Mouse (Mus musculus) frontal cortex, adult (tissue): ENCODE measurements around the gene Kif4.

Source experiments
- ATAC-seq: cut with Nextera tagmentation; 2 replicates; pipeline ENCODE4 v1.9.2; 2017; ENCODE audit warnings: mild to moderate bottlenecking, moderate library complexity, mixed read lengths; ENCODE audit not compliant: low TSS enrichment

Kif4 gene

DNA sequence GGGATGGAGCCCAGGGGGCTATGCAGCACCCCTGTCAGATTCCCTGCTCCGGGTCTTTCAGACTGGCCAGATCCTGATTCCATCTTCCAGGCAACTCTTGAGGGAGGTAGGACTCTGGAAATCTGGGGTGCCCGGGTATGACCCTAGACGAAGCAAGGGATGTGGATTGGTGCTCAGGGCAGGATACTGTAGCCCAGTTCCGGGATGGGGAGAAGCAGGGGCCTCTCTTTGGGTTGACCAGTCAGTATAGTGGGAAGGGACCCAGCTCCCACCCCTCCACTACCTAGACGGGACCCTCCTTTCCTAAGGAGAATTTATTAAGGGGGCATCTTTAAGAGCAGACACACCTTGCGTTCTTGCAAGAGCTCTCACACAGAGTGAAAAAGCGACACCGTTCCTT lies 104.7 kb downstream of the Kif4 start:
- ATAC-seq = no peak

DNA sequence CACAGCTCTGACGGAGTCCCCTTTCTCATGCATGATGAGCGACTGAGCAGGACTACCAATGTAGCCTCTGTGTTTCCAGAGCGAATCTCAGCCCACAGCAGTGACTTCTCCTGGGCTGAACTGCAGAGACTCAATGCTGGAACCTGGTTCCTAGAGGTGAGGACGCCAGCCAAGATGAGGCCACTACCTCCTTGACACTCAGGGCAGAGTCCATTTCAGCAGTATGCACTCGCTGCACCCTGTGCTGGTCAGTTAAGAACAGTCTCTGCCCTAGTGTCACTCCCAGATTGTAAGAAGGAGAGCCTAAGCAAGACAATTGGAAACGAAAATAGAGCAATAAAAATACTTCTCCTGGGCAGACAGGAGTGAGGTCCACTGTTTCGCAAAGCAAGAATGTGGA lies 108.8 kb downstream of the Kif4 start:
- no peak for ATAC-seq

DNA sequence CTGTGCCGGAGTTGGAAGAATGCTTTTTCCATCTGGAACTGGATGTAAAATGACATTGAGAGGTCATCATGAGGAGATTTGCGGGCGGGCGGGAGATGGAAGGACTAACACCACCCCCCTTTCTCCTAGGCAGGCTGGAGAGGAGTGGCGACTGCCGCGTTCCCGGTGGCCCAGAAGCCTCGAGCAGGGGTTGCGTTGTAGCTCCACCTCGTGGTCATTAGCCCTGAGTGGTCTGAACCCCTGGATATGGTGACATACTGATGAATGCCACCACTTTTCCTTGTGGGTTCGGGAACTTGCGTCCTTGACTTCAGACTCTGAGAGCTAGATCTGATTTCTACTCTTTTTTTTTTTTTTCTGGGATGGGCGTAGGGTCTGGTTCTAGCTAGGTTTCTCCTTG lies 113.4 kb downstream of the Kif4 start:
- peak; percentile 93 for ATAC-seq

GRCm38 (mm10) chrX:100739443-100739842 lies 113.9 kb downstream of the Kif4 start:
- ATAC-seq = peak; percentile 76

GRCm38 (mm10) chrX:100740785-100741184 lies 115.2 kb downstream of the Kif4 start:
- ATAC-seq = 0 out of 2 replicates have a peak, but pooled peaks have one; percentile 25

DNA sequence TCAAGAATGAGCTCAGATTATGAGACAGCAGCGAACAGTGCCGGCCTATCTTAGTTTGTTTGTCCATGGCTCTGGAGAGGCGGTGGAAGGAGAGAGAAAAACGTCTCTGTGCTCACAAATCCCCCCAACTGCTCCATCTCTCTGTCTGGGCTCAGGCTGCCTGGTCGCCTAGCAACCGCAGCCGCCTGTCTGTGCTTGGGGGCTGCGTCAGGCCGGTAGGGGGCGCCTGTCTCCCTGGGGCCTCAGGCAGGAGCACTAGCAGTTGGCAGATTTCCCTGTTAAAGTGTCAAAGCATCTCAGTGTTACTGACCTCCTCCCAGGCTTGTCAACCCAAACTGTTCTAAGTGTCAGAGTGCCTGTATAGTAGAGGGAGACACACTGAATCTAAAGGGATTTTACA lies 116.4 kb downstream of the Kif4 start:
- ATAC-seq = peak; percentile 84

DNA sequence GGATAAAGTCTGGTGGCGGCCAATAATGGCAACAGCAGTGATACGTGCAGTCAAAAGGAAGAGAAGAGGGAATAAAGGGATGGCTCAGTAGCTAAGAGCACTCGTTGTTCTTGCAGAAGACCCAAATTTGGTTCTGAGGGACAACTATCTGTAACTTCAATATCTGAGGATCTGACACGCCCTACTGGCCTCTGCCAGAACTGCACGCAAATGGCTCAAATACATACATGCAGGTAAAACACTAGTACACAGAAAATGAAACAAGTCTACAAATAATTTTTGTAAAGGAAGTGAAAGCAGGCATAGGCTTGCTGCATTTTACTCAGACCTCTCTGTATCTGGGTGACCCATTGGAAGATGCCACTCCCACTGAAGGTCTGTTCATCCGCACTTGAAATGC lies 140.3 kb downstream of the Kif4 start:
- no peak for ATAC-seq

DNA sequence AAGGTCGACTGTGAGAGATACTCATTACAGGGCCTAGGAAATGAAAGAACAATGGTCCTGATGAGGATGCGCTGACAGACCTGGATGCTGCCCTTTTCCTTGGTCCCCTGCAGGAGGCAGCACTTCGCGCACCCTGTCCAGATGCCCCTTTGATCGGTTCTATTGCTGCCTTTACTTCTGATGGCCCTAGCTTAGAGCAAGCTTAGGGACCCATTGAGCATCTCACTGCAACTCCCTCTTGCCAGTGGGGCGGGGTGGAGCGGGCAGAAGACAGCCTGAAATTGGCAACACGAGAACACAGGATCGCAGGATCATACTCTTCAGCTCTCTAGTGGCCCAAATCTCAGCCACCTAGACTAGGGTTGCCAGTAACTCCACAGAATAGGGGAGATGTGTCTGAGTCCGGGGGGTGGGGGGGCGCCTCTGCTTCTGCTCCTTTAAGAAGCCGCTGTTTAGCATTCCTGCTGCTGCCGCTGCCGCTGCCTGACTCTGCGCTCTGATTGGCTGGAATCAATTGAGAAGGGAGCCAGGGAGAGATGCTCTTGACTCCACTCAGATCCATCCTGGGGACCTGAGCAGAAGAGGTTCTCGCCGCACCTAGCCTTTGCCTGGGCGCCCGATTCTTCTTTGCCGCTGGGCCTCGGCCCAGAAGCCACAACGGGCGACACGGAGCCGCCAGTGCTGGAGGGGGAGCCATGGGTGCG lies 141.8 kb downstream of the Kif4 start, which contains the start of gene Dlg3:
Dlg3 (plus strand) TSS at position 542 of the 704 bp plus-strand sequence.
- peak; percentile 90 for ATAC-seq

- ATAC-seq = peak; percentile 26
Observed at GRCm38 (mm10) chrX:100767885-100768626, 142.5 kb downstream of the Kif4 start.

DNA sequence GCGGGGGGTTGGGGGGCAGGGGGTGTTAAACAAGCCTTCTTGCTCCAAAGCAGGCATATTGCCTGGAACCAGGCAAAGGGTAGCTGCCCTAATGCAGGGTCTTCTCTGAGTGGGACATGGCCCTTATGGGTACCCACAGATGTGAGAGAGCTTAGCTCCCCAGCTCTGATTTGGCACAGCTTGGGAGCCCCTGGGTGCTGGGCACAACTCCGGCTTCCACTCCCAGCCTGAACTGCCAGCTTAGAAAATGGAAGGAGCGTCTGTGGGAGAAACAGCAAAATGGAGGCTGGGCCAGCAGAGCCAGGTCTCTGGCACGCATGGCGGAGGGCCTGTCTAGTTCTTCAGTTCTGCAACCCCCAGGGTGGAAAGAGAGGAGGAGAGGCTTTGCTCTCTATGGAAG lies 143.7 kb downstream of the Kif4 start:
- no peak for ATAC-seq

DNA sequence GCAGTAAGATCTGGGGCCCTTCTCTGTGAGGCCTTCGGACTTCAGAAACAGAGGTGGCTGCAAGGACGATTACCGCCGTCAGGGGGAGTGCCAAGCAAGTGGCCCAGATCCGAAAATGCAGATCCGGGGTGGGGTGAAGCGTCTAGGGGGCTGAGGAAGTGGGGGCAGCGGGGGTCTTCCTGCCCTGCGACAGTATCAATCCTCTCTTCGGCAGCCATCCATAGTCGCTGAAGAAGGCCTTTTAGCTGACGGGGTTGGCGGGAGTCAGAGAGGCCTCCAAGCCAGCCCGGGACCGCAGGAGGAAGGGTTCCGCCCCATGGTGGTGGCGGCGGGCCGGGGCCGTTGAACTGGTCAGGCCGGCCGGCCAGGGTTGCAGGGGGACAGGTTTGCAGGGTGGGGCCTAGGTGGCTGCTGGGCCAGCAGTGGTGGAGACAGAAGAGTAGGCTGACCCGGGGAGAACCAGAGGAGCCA lies 148.8 kb downstream of the Kif4 start:
- ATAC-seq = 0 out of 2 replicates have a peak, but pooled peaks have one; percentile 29

- ATAC-seq = no peak
Observed at GRCm38 (mm10) chrX:100775405-100775804, 149.9 kb downstream of the Kif4 start.

- ATAC-seq = peak; percentile 66
Observed at GRCm38 (mm10) chrX:100776494-100776893, 151.0 kb downstream of the Kif4 start.
